Mouse (Mus musculus): ENCODE data around the gene Anapc1. TPM values are rescaled to one million over a fixed set of nuclear protein-coding genes. Genes with fewer than 3 reads are reported as not detected.

The Anapc1 gene
- polyA plus RNA-seq, 1 experiment from 2014 or later: 53.1 TPM

Other genes starting within 250 kb of the Anapc1 start
- not detected in 2 replicates for gene Spdye4c, start 96.2 kb downstream of the Anapc1 start, polyA plus RNA-seq (2016; fragmentation: Nextera tagmentation; extraction: Ambion mirVana)
- 3.6 TPM in 2 replicates for gene Mertk, start 11.6 kb upstream of the Anapc1 start, polyA plus RNA-seq (2016; fragmentation: Nextera tagmentation; extraction: Ambion mirVana)
- gene Tmem87b, start 130.7 kb upstream of the Anapc1 start, polyA plus RNA-seq (2016; fragmentation: Nextera tagmentation; extraction: Ambion mirVana): 9.5 and 9.9 TPM in 2 replicates
- gene Fbln7, start 175.6 kb upstream of the Anapc1 start, polyA plus RNA-seq (2016; fragmentation: Nextera tagmentation; extraction: Ambion mirVana): 0.38 and 0.53 TPM in 2 replicates